Mouse (Mus musculus) spleen, adult 18-20 months (tissue): ENCODE results near the gene Hsd17b1.

Source experiments
- DNase-seq, 2 experiments: peaks; one replicate each; pipeline ENCODE4 v3.0.0; 2022; ENCODE audit warnings: mixed read lengths in 2 of 2

Gene Hsd17b1

DNA sequence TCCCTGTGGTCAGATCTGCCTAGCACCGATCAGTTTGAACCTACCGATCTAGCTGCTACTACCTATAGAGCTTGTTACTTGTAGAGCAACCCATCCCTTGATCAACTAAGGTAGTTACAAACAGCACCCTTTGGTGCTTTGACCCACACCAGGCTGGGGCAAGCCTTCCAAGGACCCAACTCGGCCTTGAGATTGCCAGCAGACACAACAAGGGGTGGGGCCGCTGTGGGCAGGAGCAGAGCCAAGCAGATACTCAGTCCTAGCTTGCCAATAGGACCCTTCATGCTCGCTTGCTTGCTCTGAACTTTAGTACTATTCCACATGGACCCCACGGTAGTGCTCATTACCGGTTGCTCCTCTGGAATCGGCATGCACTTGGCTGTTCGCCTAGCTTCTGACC is at the start of gene Hsd17b1:
Hsd17b1 (plus strand) TSS at position 291 of the 400 bp plus-strand sequence.
- no peak for DNase-seq

DNA sequence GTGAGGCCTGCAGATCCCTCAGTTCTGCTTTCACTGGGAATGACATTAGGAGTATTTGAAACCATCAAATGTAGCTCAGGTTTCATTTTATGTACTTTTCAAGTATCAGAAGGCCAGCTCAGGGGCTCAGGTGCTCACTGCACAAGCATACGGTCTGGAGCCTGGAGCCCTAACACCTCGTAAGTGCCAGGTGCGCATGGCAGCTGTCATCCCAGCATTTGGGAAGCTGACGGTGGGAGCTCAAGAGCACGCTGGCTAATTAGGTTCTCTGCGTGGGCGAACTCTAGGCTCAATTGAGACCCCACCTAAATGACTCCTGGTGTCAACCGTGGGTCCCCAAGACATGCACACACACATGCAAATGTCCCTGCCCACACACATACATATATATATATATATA is 48.9 kb upstream of the Hsd17b1 start:
- DNase-seq, result no peak

DNA sequence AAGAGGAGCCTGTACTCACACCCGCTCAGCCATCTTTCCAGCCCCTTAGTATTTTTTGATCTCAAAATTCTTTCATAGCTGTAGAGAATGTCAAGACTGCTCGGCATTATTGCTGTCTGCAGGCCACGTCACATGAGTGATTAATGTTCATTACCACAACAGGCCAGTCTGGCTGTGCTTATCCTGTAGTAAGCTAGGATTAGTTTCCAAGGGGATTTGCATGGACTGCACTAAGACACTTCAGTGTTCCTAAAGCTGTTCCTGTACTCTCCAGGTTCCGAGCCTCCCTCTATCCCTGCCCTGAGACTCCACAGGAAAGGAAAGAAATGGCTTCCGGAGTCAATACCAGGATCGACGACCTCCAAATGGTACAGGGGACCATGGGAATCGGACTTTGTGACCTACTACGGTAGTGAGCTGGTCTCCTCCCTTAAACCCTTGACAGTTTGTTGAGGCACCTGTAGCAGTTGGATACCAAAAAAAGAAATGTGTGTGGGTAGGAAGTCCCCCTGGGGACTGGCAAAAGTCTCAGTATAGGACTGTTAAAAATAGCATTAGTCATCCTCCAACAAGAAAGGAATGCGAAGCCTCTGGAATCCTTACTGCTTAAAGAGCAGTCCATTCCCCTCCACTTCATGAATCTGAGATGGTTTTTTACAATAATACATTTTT is 47.9 kb upstream of the Hsd17b1 start:
- no peak for DNase-seq

DNA sequence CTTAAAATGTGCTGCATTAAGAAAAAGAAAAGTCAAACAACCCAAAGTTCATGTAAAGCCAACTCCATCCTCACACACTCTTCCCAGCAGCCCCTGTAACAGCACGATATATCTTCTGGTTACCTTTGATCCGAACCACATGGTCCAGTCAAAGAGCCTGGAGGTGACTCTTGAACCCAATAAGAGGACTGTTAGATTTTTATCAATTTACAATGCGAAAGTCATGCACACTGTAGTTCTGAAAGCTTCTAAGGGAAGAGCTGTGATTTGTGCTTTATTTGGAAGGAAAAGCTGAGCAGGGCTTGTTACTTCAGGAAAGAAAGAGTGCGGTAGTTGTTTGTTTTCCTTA is 47.4 kb upstream of the Hsd17b1 start:
- no peak for DNase-seq

DNA sequence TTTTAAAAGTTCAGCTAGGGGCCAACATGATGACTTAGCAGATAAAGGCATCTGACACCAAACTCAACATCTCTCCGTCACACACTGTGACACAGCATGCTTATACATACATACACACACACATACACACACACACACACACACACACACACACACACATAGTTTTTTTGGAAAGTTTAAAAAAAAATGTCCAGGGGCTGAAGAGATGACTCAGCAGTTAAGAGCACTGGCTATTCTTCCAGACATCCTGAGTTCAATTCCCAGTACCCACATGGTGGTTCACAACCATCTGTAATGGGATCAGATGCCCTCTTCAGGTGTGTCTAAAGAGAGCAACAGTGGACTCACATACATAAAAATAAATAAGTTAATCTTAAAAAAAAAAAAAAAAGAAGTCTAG is 46.7 kb upstream of the Hsd17b1 start:
- no peak for DNase-seq

DNA sequence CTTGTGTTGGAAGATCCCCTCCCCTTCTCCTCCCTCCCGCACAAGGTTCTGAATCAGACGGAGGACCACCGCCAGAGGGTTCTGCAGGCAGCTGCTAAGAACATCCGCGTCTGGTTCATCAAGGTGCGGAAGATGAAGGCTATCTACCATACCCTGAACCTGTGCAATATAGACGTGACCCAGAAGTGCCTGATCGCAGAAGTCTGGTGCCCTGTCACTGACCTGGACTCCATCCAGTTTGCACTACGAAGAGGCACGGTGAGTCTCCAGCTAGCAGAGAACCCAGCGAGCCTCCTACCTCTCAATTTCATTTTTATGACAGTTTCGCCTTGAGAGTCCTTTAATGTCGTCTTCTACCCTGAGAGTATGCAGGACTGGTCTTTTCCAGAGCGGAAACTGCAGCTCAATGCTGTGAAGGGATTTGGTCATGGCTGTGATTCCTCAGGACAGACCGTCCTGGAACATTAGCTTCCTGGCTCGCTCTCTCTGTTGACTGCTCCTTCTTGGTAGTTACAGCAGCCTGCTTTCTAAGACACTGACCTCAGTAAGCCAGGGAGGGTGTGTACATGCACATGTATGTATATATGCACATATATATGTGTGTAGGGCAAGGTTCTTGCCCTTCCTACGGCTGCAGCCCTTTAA is 44.2 kb upstream of the Hsd17b1 start:
- DNase-seq, result no peak

DNA sequence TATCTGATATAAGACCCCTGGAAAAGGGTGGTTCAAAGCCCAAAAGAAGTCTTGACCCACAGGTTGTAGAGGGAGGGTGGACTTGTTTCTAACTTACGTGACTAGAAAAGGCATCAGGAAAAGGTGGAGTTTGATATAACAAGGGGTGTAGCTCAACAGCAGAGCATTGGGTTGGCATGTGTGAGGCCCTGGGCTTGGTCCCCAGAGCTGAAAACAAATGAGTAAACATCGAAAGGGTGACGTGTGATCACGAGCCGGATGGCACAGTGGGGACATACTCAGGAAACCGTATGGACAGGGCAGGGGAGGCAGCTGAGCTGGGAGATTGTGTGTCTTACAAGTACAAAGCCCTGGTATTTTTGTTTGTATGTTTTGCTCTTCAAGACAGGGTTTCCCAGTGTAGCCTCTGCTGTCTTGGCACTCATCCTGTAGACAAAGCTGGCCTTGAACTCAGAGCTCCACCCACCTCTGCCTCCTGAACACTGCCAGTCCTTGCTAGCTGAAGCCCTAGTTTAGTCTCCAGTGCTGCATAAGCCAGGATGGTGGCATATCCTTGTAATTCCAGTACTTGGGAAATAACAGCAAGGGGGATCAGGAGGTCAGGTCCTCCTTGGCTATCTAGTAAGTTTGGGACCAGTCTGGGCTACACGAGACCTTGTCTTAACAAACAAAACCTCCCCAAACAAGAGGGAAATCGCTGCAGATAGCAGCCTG is 43.4 kb upstream of the Hsd17b1 start:
- DNase-seq, result no peak

DNA sequence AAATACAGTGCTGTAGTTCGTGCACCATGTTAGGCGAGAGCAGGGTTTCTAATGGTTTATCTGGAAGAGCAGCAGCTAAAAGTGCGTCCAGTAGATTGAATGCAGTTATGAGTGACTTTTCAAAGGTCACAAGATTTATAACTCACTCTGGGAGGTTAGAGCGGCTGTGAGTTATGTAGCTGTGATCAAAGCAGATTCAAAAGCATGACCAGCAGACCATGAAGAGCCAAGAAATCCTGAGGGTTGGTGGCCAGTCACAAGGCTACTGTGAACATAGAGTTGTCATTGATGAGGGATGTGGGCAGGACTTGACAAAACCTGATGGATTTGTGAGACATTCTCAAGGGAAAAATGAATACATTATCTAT is 42.9 kb upstream of the Hsd17b1 start:
- no peak for DNase-seq

DNA sequence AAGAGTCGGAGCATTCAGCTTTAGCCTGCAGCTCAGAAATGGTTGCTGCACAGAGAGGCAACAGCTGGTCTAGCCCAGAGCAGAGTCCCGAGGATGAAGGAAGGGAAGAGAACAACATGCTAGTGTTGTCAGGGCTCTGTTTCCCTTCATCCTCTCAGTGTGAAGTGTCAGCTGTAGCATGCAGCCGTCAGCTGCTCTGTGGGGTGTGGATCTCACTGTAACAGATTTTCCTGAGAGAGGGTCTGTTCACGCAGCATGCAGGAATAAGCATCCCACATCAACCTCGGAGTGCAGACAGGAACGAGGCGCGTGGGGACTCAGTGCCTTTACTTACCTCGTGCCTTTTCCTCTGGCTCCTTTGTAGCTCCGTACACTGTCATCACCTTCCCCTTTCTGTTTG is 40.4 kb upstream of the Hsd17b1 start:
- DNase-seq, result no peak

DNA sequence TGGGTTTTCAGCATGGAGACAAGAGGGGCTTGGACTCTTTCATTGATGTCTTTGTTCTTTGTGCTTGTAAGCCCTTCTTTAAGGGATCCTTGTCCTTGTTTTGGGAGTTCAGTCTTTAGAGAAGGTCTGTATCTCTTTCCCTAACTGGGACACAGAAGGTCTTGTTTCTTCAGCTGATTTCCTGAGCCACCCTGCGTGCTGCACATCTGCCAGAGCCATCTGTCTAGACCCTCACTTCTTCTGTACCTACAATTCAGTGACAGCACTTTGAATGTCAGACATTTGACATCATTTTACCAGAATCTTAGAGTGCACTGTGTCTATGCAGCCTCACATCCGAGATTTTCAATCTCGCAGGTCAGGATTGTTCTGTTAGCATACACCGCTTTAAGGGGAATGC is 32.4 kb upstream of the Hsd17b1 start:
- DNase-seq, result no peak

DNA sequence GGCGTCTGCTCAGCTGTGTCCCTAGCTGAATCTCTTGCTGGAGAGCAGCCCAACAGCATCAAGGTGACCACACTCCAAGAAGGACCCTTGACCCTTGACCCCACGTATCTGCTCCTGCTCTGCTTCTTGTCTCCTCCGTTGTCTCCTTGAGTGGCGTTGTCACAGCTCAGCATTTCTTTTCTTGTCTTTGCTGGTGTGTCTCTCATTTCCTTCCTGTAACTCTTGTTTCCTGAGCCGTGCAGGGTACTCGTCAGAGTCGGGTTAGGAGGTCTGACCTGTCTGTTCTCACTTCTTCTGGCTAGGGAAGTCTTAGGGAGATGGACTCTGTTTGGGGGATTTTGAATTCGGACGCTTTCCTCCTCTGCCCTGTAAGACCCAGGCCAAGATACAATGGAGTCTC is 31.8 kb upstream of the Hsd17b1 start:
- no peak for DNase-seq

DNA sequence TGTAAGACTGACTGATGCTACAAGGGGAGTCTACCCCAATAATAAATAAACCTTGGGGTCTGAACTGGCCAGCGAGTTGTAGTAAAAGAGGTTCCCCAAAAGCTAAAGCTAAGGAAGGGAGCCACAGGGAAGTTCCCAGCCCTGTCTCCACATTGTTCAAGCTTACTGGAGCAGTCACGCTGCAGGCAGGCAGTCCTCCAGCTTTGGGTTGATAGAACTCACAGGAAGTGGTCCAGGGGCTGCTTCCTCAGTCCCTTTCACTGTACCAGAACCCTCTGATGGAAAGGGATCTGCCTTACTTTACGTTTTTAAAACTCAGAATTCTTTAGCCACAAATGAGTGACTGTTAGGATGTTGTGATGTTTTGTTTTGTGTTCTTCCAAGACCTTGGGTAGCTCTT is 30.7 kb upstream of the Hsd17b1 start:
- DNase-seq, result no peak

DNA sequence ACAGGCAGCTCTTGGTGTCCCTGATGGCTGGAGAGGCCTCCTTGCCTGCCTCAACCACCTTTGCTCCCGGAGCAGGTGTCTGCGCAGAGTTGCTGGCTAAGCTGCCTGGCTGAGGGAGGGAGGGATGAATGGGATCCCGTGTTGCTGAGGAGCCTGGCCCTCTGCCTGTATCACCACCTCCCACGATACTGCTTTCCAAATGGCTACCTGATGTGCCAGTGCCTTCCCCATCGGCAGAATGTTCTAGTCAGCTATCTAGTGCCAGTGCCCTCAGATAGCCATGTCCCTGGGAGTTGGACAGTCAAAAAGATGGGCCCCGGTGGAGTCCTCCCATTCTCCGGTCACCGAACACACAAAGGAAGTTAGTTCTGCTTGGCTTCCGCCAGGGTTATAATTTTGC is 27.9 kb upstream of the Hsd17b1 start:
- no peak for DNase-seq

DNA sequence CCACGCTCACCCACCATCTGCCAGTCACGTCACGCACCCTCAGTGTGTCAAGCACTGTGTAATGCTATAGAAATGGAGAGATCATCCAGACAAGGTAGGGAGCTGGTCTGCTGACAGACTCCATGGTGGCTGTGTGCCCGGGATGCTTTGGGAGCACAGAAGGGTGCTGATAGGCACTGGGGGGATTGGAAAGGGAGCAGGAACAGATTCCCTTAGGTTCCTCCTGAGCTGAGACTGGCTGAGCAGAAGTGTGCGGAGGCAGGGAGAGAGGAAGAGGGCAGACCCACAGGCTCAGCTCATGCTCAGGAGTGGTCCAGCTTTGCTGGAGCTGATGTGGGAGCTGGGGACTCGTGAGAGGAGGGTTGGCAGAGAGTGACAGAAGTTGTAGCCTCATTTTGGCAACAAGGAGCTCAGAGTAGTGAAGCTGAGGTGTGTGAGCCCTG is 27.1 kb upstream of the Hsd17b1 start:
- DNase-seq, result no peak

DNA sequence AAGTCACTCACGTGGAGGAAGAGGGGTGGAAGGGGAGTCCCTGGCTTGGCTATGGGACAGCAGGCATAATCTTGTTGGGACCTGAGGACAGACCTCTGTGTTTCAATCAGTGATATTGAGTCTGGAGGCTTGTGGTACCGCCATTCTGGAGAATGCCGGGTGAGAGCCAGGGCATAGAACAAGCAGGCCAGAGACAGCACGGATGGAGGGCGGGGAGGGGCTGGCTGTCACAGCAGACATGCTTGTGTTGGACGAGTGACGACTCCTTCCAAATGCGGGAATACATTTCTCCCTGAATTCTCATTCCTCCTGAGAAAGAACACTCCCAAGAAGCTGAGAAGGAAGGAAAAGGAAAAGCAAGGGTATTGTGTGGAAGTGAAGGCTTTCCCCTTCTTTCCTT is 26.6 kb upstream of the Hsd17b1 start:
- DNase-seq, result no peak

DNA sequence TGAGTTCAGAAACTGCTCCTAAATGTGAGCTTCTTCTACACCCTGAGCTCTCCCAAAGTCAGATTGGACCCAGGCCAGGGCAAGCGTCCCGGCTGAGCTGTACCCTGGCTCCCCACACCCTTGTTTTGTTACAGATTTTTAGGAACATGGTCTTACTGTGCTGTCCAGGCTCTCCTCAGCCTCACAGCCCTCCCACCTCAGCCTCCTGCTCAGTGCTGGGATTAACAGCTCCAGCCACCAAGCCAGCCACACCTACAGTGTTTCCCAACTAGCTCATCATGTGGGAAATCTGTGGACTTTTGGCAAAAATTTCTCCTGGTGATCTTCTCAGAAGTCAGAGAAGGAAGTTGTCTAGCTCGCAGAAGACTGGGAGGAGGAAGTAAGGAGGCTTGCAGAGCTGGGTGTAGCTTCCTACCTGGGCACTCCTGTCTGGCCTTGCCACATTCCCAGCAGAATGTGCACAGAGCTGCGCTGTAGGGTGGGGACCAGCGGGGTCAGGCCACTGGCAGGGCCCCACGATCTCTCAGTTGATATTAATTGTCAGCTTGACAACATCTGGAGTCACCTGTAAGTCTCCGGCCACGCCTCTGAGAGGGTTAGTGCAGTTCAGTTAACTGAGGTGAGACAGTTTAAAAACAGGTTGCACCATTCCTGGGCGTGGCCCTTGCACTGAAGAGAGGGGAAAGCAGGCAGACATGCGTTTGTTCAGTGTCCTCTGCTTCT is 25.3 kb upstream of the Hsd17b1 start:
- DNase-seq, result no peak

DNA sequence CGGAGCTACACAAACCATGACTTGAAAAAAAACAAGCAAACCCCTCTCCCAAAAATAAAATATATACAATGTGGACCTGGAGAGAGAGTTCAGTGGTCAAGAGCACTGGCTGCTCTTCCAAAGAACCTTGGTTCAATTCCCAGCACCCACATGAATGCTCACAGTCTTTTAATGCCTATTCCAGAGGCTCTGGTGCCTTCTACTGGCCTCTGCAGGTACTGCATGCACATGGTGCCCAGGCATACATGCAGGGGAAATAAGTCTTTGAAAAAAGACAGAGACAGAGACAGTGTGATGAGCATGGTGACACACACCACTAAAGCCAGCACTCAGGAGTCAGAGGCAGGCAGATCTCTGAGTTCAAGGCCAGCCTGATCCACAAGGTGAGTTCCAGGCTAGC is 24.2 kb upstream of the Hsd17b1 start:
- no peak for DNase-seq

DNA sequence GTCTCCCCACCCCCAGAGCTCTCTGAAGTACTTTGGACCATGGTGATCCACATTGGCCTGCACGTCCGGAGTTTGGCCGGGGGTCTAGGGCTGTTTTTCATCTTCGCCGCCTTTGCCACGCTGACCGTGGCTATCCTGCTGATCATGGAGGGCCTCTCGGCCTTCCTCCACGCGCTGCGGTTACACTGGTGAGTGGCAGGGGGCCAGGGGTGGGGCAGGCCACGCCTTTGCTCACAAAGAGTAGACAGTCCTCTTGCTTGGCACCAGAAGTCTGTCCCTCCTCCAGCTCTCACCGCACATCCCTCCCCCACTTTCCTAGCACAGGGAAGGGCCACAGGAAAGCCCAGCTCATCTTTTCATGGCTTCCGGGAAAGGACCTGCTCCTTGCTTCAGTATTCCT is 22.8 kb upstream of the Hsd17b1 start:
- DNase-seq, result no peak

DNA sequence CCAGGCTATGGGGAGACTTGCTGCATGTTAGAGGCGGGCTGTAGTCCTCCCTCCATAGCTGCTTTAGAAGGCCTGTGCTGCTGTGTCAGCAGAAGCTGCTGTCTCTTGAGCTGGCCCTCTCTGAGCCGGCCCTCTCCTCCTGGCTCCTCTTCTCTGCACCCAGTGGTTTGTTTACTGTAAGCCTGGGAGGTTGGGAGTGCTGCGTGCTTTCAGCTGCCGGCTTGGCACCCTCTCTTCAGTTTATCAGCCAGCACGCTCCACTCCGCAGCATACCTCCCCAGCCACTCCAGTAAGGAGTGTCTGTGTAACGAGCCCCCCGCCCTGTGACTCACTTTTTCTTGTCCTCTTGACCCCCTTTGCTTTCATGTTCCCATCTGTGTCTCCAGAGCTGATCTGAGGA is 21.3 kb upstream of the Hsd17b1 start:
- DNase-seq, result no peak

DNA sequence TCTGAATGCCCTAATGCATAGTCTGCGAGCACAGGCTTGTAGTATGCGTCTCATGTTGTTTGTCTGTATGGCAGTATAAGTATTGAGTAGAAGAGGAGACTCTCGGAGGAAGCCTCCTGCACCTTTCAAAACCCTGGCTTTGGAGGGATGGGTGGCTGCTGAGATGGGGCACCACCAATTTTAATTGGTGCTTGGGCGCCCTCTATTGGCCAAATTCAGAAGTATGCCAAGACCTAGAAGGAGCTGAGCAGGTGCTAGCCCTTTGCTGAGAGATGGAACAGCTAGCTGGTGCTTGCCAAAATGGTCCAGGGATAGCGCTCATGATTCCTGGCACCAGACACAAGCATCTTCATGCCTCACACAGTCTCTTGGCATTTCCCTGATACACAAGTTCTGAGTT is 20.4 kb upstream of the Hsd17b1 start:
- peak; percentile 63 to 87 for DNase-seq

DNA sequence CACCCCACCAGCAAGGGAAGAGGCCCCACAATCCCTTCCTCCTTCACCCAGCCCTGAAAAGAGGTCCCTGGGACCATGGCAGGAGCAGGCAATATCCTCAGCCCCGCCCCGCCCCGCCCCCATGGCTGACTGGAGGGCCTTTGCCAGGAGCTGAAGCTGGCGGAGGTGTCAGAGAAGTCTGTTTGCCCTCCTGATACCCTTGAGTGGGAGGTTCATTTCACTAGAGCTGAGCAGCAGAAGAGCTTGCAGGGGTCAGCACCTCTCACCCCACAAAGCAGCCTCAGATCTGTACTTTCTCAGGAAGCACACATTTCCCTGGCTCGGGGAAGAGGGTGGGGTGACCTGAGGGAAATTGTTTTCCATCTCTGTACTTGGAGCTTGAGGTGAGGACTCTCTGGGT is 19.5 kb upstream of the Hsd17b1 start:
- no peak for DNase-seq

DNA sequence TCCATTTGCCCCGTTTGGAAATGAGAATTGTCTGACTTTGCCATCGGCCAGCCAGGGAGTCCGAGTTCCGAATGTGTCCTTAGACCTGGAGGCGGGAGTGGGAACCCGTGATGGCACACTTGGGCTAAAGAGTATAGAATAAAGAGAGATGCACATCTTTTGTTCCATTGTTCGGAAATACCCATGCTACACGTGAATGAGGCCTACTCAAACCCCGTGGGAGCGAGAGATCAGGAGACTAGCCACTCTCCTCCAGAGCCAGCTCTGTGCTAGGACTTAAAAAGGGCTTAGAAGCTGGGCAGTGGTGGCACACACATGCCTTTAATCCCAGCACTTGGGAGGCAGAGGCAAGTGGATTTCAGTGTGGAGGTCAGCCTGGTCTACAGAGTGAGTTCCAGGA is 18.7 kb upstream of the Hsd17b1 start:
- no peak for DNase-seq

DNA sequence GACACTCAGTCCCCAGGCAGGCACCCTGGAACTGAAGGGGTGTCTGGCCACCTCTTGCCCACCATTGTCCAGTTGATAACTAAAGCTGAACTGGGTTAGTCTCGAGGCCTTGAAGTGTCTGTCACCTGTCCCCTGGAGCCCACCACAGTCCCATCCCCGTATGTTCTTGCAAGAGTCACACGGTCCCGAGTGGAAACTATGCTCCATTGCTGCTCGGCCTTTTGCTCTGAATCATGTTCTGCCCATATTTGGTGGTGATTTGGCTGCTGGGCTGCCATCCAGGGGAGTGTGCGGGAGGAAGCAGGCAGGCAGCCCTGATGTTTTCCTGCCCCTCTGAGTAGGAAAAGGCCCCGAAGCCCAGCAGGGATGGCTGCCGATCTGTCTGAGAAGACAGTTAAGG is 18.1 kb upstream of the Hsd17b1 start:
- DNase-seq, result no peak

DNA sequence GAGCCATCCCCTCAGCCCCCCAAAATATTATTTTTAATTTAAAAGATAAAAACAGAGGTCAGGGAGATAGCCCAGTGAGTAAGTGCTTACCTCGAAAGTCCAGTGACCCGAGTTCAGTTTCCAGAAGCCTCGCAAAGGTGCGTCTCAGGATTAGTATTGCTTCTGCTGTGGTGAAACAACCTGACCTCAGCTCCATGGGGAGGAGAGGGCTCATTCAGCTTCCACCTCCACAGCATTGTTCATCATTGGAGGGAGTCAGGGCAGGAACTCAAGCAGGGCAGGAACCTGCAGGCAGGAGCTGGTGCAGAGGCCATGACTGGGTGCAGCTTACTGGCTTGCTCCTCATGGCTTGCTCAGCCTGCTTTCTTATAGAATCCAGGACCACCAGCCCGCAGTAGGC is 17.2 kb upstream of the Hsd17b1 start:
- no peak for DNase-seq
